Mouse (Mus musculus) lung, postnatal 0 days (tissue): Measurements from ENCODE around the gene Brd2. TPM values are rescaled to one million over a fixed set of nuclear protein-coding genes. Genes with fewer than 3 reads are reported as not detected.
A peak's percentile ranks its signal among the peaks of the same experiment; 100 is the strongest.

Source experiments
- ATAC-seq: fragments of 200-750 bp; cut with Nextera tagmentation; 2 replicates; pipeline ENCODE4 v1.8.0; 2017; ENCODE audit warnings: moderate library complexity
- DNase-seq: peaks from one replicate; pipeline ENCODE4 v3.0.0-alpha.2; 2016; ENCODE audit warnings: low spot score
- H3K27ac ChIP-seq: fragments of 300-500 bp; sonication (generic); 2 replicates; pipeline ENCODE4 v1.5.1; 2014; ENCODE audit warnings: antibody characterized with exemption, mild to moderate bottlenecking, low read length, mixed read lengths
- H3K27me3 ChIP-seq: fragments of 300-500 bp; sonication (generic); replicated peaks from 2 replicates; pipeline ENCODE4 v1.6.1; 2014; ENCODE audit warnings: low read length, mixed read lengths; ENCODE audit not compliant: insufficient read depth
- H3K36me3 ChIP-seq: fragments of 300-500 bp; sonication (generic); 2 replicates; pipeline ENCODE4 v1.6.1; 2014; ENCODE audit warnings: low read length, mixed read lengths; ENCODE audit not compliant: insufficient read depth
- H3K4me1 ChIP-seq: fragments of 300-500 bp; sonication (generic); 2 replicates; pipeline ENCODE4 v1.6.1; 2014; ENCODE audit warnings: antibody characterized with exemption, low read depth, low read length, mixed read lengths; ENCODE audit not compliant: insufficient read depth
- H3K4me2 ChIP-seq: fragments of 300-500 bp; sonication (generic); replicated peaks from 2 replicates; pipeline ENCODE4 v1.6.1; 2014; ENCODE audit warnings: low read depth, mild to moderate bottlenecking, low read length, moderate library complexity, mixed read lengths
- H3K4me3 ChIP-seq: fragments of 300-500 bp; sonication (generic); 2 replicates; pipeline ENCODE4 v1.5.1; 2014; ENCODE audit warnings: low read depth, low read length
- H3K9ac ChIP-seq: fragments of 300-500 bp; sonication (generic); replicated peaks from 2 replicates; pipeline ENCODE4 v1.6.1; 2014; ENCODE audit warnings: low read depth, mild to moderate bottlenecking
- H3K9me3 ChIP-seq: fragments of 300-500 bp; sonication (generic); 2 replicates; pipeline ENCODE4 v1.6.1; 2016; ENCODE audit warnings: low read length, mixed read lengths
- CTCF ChIP-seq: IDR thresholded peaks from 2 replicates; pipeline ENCODE4 v1.5.1; 2016; ENCODE audit warnings: antibody characterized with exemption, mild to moderate bottlenecking
- EP300 ChIP-seq: IDR thresholded peaks from 2 replicates; pipeline ENCODE4 v1.6.1; 2016; ENCODE audit warnings: antibody characterized with exemption, mild to moderate bottlenecking, control low read depth
- WGBS: fragments of 180-500 bp; shearing (Covaris S2); extraction: QIAGEN DNeasy Blood & Tissue Kit; methylation state at CpG from one replicate; pipeline ENCODE4 v1.1.7; 2014; 5-methylcytosine and 5-hydroxymethylcytosine counted together
- polyA plus RNA-seq: library from polyadenylated mRNA; unstranded; fragments of >200 nt; fragmentation: Nextera tagmentation; extraction: Ambion mirVana; gene quantifications from 2 replicates; pipeline ENCODE4 v1.2.1, GENCODE M21; 2015

Brd2 gene
- polyA plus RNA-seq, 1 experiment from 2014 or later = 80.2 TPM

DNA sequence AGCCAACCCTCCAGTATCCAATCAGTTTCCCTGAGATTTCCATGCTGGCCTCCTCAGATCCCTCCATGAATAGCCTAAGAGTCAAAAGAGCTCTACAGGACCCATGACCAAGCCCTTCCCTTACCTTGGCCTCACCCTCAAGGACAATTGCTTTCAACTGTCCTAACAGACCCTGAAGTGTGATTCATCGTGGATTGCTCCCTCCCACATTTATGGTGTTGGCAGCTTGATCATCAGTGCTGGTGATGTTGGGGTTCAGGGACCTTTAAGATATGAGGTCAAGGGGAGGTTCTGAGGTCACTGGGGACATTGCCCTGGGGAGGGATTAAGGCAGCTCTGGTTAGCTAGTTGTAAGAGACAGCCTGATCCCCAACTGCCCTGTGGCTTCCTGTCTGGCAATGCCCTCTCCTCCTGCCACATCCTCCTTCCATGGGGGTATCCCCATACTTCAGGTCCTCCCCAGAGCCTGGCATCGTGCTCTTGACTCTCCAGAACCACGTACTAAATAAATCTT is 25.9 kb downstream of the Brd2 start:
- no peak for DNase-seq
- Histone ChIP-seq H3K9ac (no peak overlapping the region), H3K9me3 (no peaks in the 10 kb centered on the region), H3K4me3 (no peak overlapping the region), H3K4me1 (no peaks in the 10 kb centered on the region), H3K36me3 (no peaks in the 10 kb centered on the region), H3K27ac (no peak overlapping the region), H3K27me3 (no peaks in the 10 kb centered on the region), H3K4me2 (no peak overlapping the region)
- TF ChIP-seq EP300 (no peak), CTCF (no peak)
- 61% methylated on average over 3 of the region's 3 CpGs for WGBS
- no peak for ATAC-seq

- no peaks in the 10 kb centered on the region for H3K9me3 ChIP-seq
- no peak overlapping the region for H3K27ac ChIP-seq
- H3K4me1 ChIP-seq = no peaks in the 10 kb centered on the region
- no peak overlapping the region for H3K9ac ChIP-seq
- H3K36me3 ChIP-seq = no peaks in the 10 kb centered on the region
- no peak for DNase-seq
- no peaks in the 10 kb centered on the region for H3K27me3 ChIP-seq
- TF ChIP-seq EP300 = no peak
- TF ChIP-seq CTCF = no peak
- WGBS = 77% methylated on average over 27 of the region's 27 CpGs
- H3K4me2 ChIP-seq = no peak overlapping the region
- H3K4me3 ChIP-seq = no peak overlapping the region
- no peak for ATAC-seq
These were observed 28.0 kb downstream of the Brd2 start for GRCm38 (mm10) chr17:34094283-34095035.

DNA sequence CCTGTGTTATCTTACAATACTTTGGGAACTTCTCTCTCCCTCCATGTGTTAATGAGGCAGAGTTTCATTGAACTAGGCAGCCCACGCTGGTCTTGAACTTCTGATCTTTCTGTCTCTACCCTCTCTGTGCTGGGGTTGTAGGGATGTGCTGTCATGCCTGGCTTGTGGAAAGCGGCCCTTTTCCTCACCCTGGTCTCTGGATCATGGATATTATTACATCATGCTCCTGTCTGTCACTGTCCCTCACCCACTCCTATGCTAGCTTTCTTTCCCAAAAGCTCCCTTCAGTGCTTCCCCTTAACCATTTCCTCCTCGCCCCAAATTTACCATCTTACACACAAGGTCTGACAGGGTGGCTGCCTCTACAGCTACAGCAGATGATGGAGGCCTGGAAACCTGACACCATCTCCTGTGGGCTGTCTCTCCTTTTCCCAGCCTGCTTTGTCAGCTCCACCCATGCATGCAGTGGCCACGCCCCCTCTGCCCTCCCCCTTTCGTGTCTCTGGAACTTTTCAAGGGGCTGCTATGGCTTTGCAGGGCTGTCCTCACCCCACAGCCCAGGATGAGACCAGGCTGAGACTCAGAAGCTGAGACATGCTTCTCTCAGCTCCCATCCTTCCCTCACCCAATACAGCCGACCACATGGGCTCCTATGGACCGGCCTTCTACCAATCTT is 29.1 kb downstream of the Brd2 start:
- DNase-seq (no peak), ATAC-seq (no peak)
- H3K27ac ChIP-seq = no peak overlapping the region
- H3K4me2 ChIP-seq = no peak overlapping the region
- no peaks in the 10 kb centered on the region for H3K27me3 ChIP-seq
- no peak overlapping the region for H3K9ac ChIP-seq
- TF ChIP-seq CTCF = no peak
- TF ChIP-seq EP300 = no peak
- H3K36me3 ChIP-seq = no peaks in the 10 kb centered on the region
- WGBS = 31% methylated on average over 7 of the region's 7 CpGs
- no peaks in the 10 kb centered on the region for H3K4me1 ChIP-seq
- no peak overlapping the region for H3K4me3 ChIP-seq
- no peaks in the 10 kb centered on the region for H3K9me3 ChIP-seq

- Histone ChIP-seq H3K36me3 (no peaks in the 10 kb centered on the region), H3K4me1 (no peaks in the 10 kb centered on the region), H3K9ac (no peak within 1 kb of the TSS), H3K27ac (no peak within 1 kb of the TSS), H3K4me3 (no peak within 1 kb of the TSS), H3K4me2 (no peak within 1 kb of the TSS), H3K9me3 (no peaks in the 10 kb centered on the region), H3K27me3 (no peaks in the 10 kb centered on the region)
- ATAC-seq (no peak), DNase-seq (no peak)
- TF ChIP-seq EP300 (no peak), CTCF (no peak)
- 31% methylated on average over 11 of the region's 11 CpGs for WGBS
These were observed 30.1 kb downstream of the Brd2 start, which contains the start of gene H2-Oa for GRCm38 (mm10) chr17:34092197-34092875. H2-Oa (plus strand) TSS chr17:34092340.

- Histone ChIP-seq H3K36me3 (no peaks in the 10 kb centered on the region), H3K27ac (no peak overlapping the region), H3K4me1 (no peaks in the 10 kb centered on the region), H3K9me3 (no peaks in the 10 kb centered on the region), H3K4me3 (no peak overlapping the region), H3K27me3 (no peaks in the 10 kb centered on the region), H3K9ac (no peak overlapping the region), H3K4me2 (no peak overlapping the region)
- ATAC-seq (no peak), DNase-seq (no peak)
- 51% methylated on average over 7 of the region's 7 CpGs for WGBS
- TF ChIP-seq EP300 = no peak
- peak; percentile 55 for TF ChIP-seq CTCF
These were observed 31.5 kb downstream of the Brd2 start for GRCm38 (mm10) chr17:34090923-34091322.

DNA sequence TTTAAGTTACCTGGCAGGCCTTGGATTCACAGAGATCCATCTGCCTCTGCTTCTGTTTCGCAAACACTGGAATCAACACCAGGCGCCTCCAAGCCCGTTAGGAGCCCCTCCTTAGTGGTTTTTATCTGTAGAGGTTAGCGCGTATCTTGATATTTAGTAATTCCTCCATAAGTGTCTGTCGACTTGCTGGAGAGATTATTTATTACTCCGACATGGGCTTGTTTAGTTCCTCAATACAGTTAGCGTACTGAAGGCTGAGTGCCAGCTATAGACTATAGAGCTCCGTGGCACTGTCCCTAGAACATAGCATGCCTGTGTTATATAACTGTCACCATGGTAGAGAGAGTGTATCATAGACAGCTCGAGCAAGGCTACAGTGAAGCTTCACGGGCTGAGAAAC is 34.3 kb downstream of the Brd2 start:
- TF ChIP-seq EP300 (no peak), CTCF (no peak)
- Histone ChIP-seq H3K9ac (no peak overlapping the region), H3K27me3 (no peaks in the 10 kb centered on the region), H3K27ac (no peak overlapping the region), H3K4me2 (no peak overlapping the region), H3K9me3 (no peaks in the 10 kb centered on the region), H3K4me1 (no peaks in the 10 kb centered on the region), H3K4me3 (no peak overlapping the region), H3K36me3 (no peaks in the 10 kb centered on the region)
- ATAC-seq (no peak), DNase-seq (no peak)
- 66% methylated on average over 11 of the region's 11 CpGs for WGBS
